Mouse (Mus musculus): Measurements from ENCODE around the gene Cytl1. TPM values are rescaled to one million over a fixed set of nuclear protein-coding genes. Genes with fewer than 3 reads are reported as not detected.
A peak's percentile ranks its signal among the peaks of the same experiment; 100 is the strongest.

Cytl1 gene
- total RNA-seq, 2 experiments from 2014 or later = 0.36 TPM; not detected in 1

DNA sequence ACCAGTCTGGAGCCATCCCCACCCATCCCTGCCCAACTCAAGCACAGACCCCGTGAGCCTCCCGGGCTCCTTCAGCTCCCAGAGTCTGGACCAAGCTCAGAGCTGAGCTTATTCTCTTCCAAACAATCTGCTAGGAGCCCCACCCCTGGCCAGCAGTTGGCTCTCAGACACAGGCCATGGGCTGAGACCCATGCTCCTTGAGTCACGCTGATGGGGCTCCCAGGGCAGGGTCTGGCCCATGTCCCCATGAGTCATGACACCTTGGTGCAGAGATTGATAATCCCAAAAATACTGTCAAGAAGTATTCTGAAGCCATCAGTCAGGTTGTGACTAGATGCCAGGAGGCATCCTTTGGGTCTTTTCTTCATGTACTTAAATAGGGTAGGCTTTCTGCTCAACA is 26.7 kb downstream of the Cytl1 start:
- intact Hi-C loops (cut with DNase I) = no loop called here
- DNase-seq (ENCODE audit: extremely low spot score in 1 of 2, low spot score in 2 of 2) = no peak

- intact Hi-C loops (cut with DNase I) = no loop called here
- DNase-seq (ENCODE audit: extremely low spot score in 1 of 2, low spot score in 2 of 2) = no peak
These were observed 30.5 kb downstream of the Cytl1 start for GRCm38 (mm10) chr5:37765851-37766250.

DNA sequence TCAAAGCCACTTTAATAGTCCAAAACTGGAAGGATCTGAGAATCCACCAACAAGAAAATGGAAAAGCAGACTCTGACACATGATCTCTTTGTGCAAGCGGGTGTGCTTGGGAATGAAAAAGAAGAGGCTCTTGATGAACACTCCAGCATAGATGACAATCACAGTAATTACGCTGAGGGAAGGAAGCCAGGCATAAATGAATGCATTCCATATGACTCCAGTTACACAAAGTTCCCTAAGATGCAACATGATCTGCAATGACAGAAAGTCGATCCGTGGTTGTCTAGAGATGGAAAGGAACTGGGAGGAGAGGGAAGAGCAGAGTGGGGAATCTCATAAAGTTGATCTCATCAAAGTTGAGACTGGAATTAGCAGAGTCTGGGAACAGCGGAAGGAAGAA is 31.9 kb downstream of the Cytl1 start:
- intact Hi-C loops (cut with DNase I) = no loop called here
- no peak for DNase-seq (ENCODE audit: extremely low spot score in 1 of 2, low spot score in 2 of 2)

- peak; percentile 82 for DNase-seq (ENCODE audit: extremely low spot score in 1 of 2, low spot score in 2 of 2)
- intact Hi-C loops (cut with DNase I) = no loop called here
These were observed 33.7 kb downstream of the Cytl1 start for GRCm38 (mm10) chr5:37769031-37769430.

- no peak for DNase-seq (ENCODE audit: extremely low spot score in 1 of 2, low spot score in 2 of 2)
- intact Hi-C loops (cut with DNase I) = no loop called here
These were observed 35.6 kb downstream of the Cytl1 start for GRCm38 (mm10) chr5:37770870-37771269.

- no peak for DNase-seq (ENCODE audit: extremely low spot score in 1 of 2, low spot score in 2 of 2)
- intact Hi-C loops (cut with DNase I) = no loop called here
These were observed 38.7 kb downstream of the Cytl1 start for GRCm38 (mm10) chr5:37774011-37774410.

GRCm38 (mm10) chr5:37775681-37776080 is 40.4 kb downstream of the Cytl1 start:
- DNase-seq (ENCODE audit: extremely low spot score in 1 of 2, low spot score in 2 of 2) = no peak
- intact Hi-C loops (cut with DNase I) = no loop called here

GRCm38 (mm10) chr5:37783306-37783705 is 48.0 kb downstream of the Cytl1 start:
- intact Hi-C loops (cut with DNase I) = no loop called here
- peak; percentile 32 to 38 for DNase-seq (ENCODE audit: extremely low spot score in 1 of 2, low spot score in 2 of 2)

GRCm38 (mm10) chr5:37784847-37785391 is 49.6 kb downstream of the Cytl1 start:
- intact Hi-C loops (cut with DNase I) = no loop called here
- DNase-seq (ENCODE audit: extremely low spot score in 1 of 2, low spot score in 2 of 2) = peak in 1 of 2 experiments; percentile 33

Other genes starting within 250 kb of the Cytl1 start
- gene Stk32b, start 18.3 kb upstream of the Cytl1 start, total RNA-seq (2021) = 1 to 10 TPM; 8.7 to 9.0 TPM
- 1 to 10 TPM; 2.6 to 3.4 TPM for gene Msx1, start 89.1 kb downstream of the Cytl1 start, total RNA-seq (2021)

Measured in left cerebral cortex, postnatal 10 days (tissue).